Comparison of ENCODE assay signal across 17 mouse cellular contexts in the genomic region with DNA sequence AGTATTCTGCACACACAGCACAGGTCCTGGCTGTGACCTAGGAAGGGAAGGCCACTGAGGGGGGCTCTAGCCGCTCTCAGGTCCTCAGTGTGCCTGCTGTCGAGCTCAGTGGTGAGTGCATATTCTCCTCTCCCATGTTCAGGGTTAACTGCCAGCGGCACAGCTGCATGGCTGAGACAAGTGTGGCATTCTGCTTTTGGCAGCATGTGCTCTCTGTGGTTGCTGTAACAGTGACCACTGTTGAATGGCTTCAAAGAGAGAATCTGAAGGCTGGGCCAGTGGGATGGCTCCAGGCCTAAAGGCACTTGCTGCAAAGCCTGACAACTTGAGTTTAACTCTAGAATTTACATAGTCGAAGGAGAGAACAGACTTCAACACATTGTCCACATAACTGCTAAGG. TPM values are rescaled to one million over a fixed set of nuclear protein-coding genes. Genes with fewer than 3 reads are reported as not detected.
DNase-seq lines count a peak whose midpoint lies in the region; TF ChIP-seq lines count a peak whose summit lies in the region.
"Had no signal": no experiment of that assay in that cellular context is flagged by ENCODE, and none has a peak within 500 bp of the region (broad histone marks: within the 10 kb centered on the region; RNA-seq: fewer than 3 reads in every experiment).

No protein-coding gene starts in this region.

- no peak overlapping the region for H3K4me3 ChIP-seq in layer of hippocampus, adult 2 months

- no peak for TF ChIP-seq CTCF in layer of hippocampus, adult 2 months (conservative IDR thresholded peaks at IDR 0.05)

- peak; percentile 54 to 69 for DNase-seq in cerebellum, postnatal 10 days
- no peak for DNase-seq in cerebellum, postnatal 36 days
- DNase-seq in layer of hippocampus, adult 2 months (ENCODE audit: low spot score in 2 of 2), result peak in 1 of 2 experiments; percentile 20
- DNase-seq in layer of hippocampus, adult 11-12 months (ENCODE audit: low spot score), result no peak
- DNase-seq in 3134 (ENCODE audit: extremely low read depth, insufficient read length, low spot score), result peak; percentile 63
- peak; percentile 84 for DNase-seq in brain, adult 2 months (ENCODE audit: low read depth, low spot score)
- DNase-seq in thymus, postnatal 4 days, result no peak
- DNase-seq: adrenal gland, adult 2 months; kidney, adult 18-20 months; lung, adult 18-20 months; thymus, postnatal 25 days had no signal

- peak overlapping the region; percentile 46 for H3K27ac ChIP-seq in layer of hippocampus, adult 2 months
- H3K27ac ChIP-seq: kidney, postnatal 0 days had no signal

RNA-seq across cellular contexts. Expression of gene Mrgprd, which starts 2.9 kb away (rescaled TPM):
- total RNA-seq in layer of hippocampus, adult 2 months (2021), result not detected
- total RNA-seq: adrenal gland, adult 2 months; gastrocnemius, adult 8-10 months; hematopoietic stem cell, adult 5-6 weeks; layer of hippocampus, adult 8-10 months; left cerebral cortex, adult 8-10 months; megakaryocyte-erythroid progenitor cell, adult 5-6 weeks had no signal

RNA-seq across cellular contexts. Expression of gene Mrgprf, which starts 16.9 kb away (rescaled TPM):
- 1 to 10 TPM in 1 of 2 experiments, under 1 TPM in 1; 0.42 to 1.4 TPM for total RNA-seq in layer of hippocampus, adult 2 months (2021)
- total RNA-seq: hematopoietic stem cell, adult 5-6 weeks; megakaryocyte-erythroid progenitor cell, adult 5-6 weeks had no signal

RNA-seq across cellular contexts. Expression of gene Tpcn2, which starts 33.7 kb away (rescaled TPM):
- total RNA-seq in layer of hippocampus, adult 2 months (2021), result 1 to 10 TPM; 5.8 to 8.3 TPM

Comparison
In these comparisons a context has a peak if more than half of its experiments do, and no peak if none do; other contexts are left out.
1. DNase-seq: peak in cerebellum, postnatal 10 days (2 of 2), 3134 (single experiment) and brain, adult 2 months (single experiment); none in cerebellum, postnatal 36 days (0 of 2), layer of hippocampus, adult 11-12 months (single experiment) and thymus, postnatal 4 days (single experiment).